Mouse (Mus musculus) heart, embryonic 10.5 days (tissue): ENCODE measurements at regions not wholly inside any gene's neighbourhood (a gene's known extent, or its start where the extent isn't known, plus 50 kb on each side); places are given as distances from the start of the nearest gene placed in this dataset.

Experiments
- DNase-seq: peaks from one replicate; pipeline ENCODE4 v3.0.0-alpha.2; 2017; ENCODE audit warnings: low spot score
- H3K27ac ChIP-seq: fragments of 300-500 bp; sonication (generic); 2 replicates; pipeline ENCODE4 v1.5.1; 2016; ENCODE audit warnings: mild to moderate bottlenecking
- H3K27me3 ChIP-seq: fragments of 300-500 bp; sonication (generic); 2 replicates; pipeline ENCODE4 v1.6.1; 2016; ENCODE audit warnings: mild to moderate bottlenecking; ENCODE audit not compliant: poor library complexity, insufficient read depth, severe bottlenecking
- H3K36me3 ChIP-seq: fragments of 300-500 bp; sonication (generic); 2 replicates; pipeline ENCODE4 v1.6.1; 2016; ENCODE audit warnings: mild to moderate bottlenecking, moderate library complexity
- H3K4me1 ChIP-seq: fragments of 300-500 bp; sonication (generic); 2 replicates; pipeline ENCODE4 v1.6.1; 2016; ENCODE audit warnings: mild to moderate bottlenecking
- H3K4me3 ChIP-seq: fragments of 300-500 bp; sonication (generic); 2 replicates; pipeline ENCODE4 v1.5.1; 2016; ENCODE audit warnings: mild to moderate bottlenecking, moderate library complexity
- H3K9me3 ChIP-seq: fragments of 300-500 bp; sonication (generic); 2 replicates; pipeline ENCODE4 v1.6.1; 2016; ENCODE audit warnings: mild to moderate bottlenecking, moderate library complexity
- WGBS: fragments of 180-500 bp; shearing (Covaris S2); methylation state at CpG from one replicate; pipeline ENCODE4 v1.1.7; 2016; 5-methylcytosine and 5-hydroxymethylcytosine counted together

GRCm38 (mm10) chr12:91915486-91915885, 66.5 kb upstream of the Sel1l start:
- H3K4me1 ChIP-seq, result no peaks in the 10 kb centered on the region
- H3K27ac ChIP-seq, result no peak overlapping the region
- H3K36me3 ChIP-seq, result no peaks in the 10 kb centered on the region
- no peaks in the 10 kb centered on the region for H3K27me3 ChIP-seq
- no peak overlapping the region for H3K4me3 ChIP-seq
- DNase-seq, result peak; percentile 2
- 61% methylated on average over 3 of the region's 3 CpGs for WGBS
- no peaks in the 10 kb centered on the region for H3K9me3 ChIP-seq

GRCm38 (mm10) chr12:91910529-91910928, 61.6 kb upstream of the Sel1l start:
- H3K27me3 ChIP-seq, result no peaks in the 10 kb centered on the region
- no peaks in the 10 kb centered on the region; the same call in 1 of the 2 replicates for H3K9me3 ChIP-seq
- H3K4me1 ChIP-seq, result no peaks in the 10 kb centered on the region
- no peak for DNase-seq
- 69% methylated on average over 8 of the region's 8 CpGs for WGBS
- H3K4me3 ChIP-seq, result no peak overlapping the region
- H3K36me3 ChIP-seq, result no peaks in the 10 kb centered on the region
- no peak overlapping the region for H3K27ac ChIP-seq
